Mouse (Mus musculus) liver, postnatal 0 days (tissue): ENCODE results near the gene Prss40.

Experiments used
- CTCF ChIP-seq: sonication (generic); IDR thresholded peaks from 2 replicates; pipeline ENCODE4 v1.5.1; 2016; ENCODE audit warnings: antibody characterized with exemption, low read depth
- EP300 ChIP-seq: IDR thresholded peaks from 2 replicates; pipeline ENCODE4 v1.6.1; 2016; ENCODE audit warnings: antibody characterized with exemption, low read depth, mild to moderate bottlenecking

GRCm38 (mm10) chr1:34578851-34579781 is 18.4 kb upstream of the Prss40 start, which contains the start of gene Amer3:
- TF ChIP-seq CTCF = no peak
- TF ChIP-seq EP300 = no peak
